Mouse (Mus musculus): ENCODE data around the gene Rnf185.

Rnf185 gene

DNA sequence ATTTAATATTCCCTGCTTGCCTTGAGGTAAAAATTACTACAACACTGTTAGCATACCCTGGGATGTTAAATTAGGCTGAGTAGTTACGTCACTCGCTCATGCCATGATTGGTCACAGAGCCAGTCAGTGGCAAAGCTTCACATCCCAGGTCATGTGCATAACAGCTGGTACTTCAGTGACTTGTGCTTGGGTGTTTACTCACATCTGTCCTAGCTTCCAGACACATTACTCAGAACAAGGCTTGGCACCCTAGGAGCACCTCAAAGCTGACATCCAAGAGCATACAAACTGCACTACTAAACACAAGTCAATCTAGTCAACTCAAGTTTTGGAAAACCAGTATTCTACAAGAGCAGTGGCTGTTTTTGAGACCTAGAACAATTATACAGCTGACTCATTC, 9.1 kb downstream of the Rnf185 start:
- DNase-seq, result no peak

DNA sequence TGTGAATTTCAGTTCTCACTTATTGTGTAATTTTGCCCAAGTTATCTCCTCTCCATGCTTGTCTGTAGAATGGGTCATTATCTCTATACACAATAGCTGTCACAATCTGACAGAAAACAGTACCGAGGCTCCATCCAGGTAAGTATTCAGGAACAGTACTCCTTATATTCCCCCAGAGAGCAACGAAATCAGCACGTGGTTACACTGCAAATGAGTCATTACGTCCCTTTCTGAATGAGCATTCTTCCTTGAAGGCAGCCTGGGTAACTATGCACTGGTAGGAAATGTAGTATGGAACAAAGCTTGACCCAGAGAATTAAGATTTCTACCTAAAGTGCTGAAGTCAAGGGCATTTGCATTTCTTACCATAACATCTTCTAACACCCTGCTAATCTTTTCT, 9.5 kb downstream of the Rnf185 start:
- DNase-seq, result no peak

GRCm38 (mm10) chr11:3441696-3442443, 10.3 kb downstream of the Rnf185 start:
- DNase-seq, result no peak

DNA sequence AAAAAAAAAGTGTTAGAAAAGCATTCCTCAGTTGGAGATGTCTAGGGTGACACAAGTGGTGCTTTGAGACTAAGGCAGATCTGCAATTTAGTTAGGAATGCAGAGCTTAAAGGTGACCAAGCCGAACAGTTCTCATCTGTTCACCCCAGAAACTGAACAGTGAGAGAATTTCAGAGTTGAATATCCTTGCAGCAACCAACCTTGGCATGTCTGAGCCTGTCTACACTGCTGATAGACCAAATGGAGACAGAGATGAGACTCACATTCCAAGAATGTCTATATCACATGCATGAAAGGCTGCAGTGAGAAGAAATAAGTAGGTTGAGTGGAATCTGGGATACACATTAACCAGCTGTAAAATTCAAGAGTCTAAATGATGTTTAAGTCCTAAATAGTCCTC, 14.5 kb downstream of the Rnf185 start:
- no peak for DNase-seq

DNA sequence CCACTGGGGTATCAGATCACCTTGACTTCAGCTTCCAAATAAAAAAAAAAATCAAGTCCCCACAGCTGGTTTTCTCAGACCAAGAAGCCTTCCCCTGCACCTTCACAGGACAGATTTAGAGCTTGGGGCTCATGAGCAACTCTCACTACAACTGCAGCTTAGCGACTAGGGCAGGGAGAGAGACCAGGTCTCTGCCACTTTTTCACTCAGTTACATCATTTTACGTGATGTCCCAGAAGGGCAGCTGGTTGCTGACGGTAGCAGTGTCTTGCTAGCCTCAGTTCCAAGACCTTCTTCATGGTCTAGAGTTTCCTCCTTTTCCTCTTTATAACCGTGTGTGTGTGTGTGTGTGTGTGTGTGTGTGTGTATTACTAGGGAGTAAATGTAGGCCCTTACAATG, 18.4 kb downstream of the Rnf185 start:
- DNase-seq, result no peak

DNA sequence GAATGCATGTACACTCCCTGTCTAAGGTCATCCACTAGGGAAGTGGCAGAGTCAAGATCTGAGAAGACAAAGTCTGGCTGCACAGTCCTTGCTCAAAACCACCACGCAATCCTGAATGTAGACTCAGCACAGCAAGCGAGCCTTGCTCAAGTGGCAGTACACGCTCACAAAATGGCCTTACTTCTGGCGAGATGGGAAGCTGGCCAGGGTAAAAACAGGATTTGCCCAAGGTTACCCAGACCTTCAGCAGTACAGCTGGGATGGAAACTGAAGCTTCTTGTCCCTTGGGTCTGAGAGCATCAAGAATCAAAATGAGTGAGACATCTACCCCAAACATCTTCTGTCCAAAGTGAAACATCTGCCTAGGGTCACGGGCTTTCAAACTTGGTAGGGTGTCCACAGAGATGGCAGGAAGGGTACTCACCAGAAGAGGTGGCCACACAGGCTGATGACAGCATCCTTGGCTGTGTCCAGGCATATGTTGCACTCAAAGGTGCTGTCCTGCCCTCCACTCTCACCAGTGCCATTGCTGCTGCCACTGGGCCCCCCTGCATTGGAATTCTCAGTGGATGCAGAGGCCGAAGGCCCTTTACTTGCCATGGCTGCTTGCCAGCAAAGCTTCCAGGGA, 20.1 kb downstream of the Rnf185 start:
- no peak for DNase-seq

DNA sequence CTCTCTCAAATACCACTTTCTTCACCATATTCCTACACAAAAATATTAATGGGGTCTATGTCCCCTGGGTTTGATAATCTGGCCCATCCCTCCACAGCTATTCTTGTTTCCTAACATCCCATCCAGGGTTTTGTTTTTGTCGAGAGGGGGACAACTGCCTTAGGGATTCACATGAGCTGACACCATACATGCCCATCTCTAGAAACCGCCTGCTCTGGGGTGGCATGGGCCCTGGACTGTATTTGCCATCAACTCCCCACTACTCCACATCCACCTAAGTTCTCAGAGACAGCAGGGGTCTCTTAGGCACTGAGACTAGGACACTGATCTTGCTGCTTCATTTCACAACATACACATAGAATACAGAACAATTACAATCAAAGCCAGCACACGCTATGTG, 20.6 kb downstream of the Rnf185 start:
- no peak for DNase-seq

GRCm38 (mm10) chr11:3428632-3429031, 23.5 kb downstream of the Rnf185 start:
- DNase-seq, result no peak

- DNase-seq, result no peak
These were observed 24.4 kb downstream of the Rnf185 start for GRCm38 (mm10) chr11:3427697-3428230.

- DNase-seq, result no peak
These were observed 29.9 kb downstream of the Rnf185 start for GRCm38 (mm10) chr11:3422242-3422641.

GRCm38 (mm10) chr11:3418741-3419140, 33.4 kb downstream of the Rnf185 start:
- no peak for DNase-seq

- no peak for DNase-seq
These were observed 34.4 kb downstream of the Rnf185 start for GRCm38 (mm10) chr11:3417795-3418194.

GRCm38 (mm10) chr11:3416399-3416798, 35.8 kb downstream of the Rnf185 start:
- no peak for DNase-seq

- no peak for DNase-seq
These were observed 40.1 kb downstream of the Rnf185 start for GRCm38 (mm10) chr11:3412111-3412510.

DNA sequence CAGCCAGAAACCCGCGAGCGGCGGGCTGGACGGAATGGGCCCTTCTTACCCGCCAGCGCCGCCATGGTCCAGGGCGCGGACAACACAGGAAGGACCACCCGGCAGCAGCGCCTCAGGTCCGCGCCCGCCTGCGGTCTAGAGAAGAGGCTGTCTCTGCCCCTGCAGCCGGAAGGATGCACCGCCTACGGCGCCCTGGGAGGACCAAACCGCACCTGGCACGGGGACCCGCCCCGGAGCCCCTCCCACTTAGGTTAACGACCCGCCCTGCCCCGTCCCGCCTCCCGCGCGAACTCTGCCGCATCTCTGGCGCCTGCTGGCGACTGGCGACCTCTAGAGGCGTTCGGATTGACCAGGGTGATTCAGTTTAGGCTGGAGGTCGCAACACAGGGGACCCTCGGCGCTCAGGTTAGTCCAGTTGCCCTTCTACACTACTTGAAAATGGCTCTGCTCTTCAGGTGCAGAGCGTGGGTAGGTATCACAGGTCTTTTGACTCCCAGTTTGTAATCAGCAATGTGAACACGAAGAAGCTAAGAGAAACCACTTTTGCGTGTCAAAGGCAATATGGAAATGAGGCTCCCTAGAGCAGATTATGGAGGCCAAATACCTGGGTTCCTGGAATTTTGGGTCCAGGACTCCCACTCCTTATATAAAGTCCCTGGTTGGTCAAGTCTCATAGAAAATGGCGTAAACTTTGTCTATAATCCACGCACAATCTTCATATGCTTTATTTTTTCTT, 43.0 kb downstream of the Rnf185 start, which contains the start of gene Limk2:
Limk2 (minus strand) TSS at position 193 of the 736 bp plus-strand sequence.
- DNase-seq, result peak; percentile 96 to 97

DNA sequence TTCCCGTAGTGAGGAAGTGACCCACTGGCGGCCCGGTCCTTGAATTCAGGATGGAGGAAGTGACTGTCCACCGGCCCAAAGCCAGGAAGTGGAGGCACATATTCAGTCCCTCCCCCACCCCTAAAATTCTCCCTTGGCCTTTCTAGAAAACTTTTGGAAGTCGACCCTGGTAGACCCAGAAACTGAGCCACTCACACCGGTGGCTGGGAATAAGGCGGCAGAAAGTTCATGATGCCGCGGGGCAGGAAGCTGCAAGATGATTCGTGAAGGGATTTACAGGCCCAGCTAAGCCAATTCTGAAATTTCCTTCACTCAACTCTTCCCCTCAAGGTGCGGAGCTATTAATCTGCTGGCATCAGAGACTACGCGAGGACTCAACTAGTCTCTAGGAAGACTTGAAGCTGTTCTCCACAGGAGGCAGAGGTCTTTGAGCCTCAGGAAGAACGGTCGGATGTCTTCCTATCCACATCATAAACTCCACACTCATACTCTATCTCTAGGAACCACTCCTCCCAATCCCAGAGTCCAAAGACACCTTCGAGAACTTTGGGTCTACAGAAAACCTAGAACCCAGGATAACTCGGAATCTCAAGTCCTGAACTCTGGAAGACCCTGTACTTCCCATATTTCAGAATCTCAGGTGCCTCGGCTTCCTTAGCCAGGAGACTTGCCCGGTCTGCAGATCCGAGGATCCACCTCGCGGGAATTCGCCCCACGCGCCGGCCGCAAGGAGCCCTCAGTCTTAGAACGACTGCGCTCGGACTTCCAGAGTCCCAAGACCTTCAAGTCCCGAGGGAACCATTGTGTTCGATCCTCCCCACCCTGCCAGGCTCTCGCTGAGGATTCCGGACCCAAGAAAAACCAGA, 43.8 kb downstream of the Rnf185 start:
- peak; percentile 6 to 10 for DNase-seq

DNA sequence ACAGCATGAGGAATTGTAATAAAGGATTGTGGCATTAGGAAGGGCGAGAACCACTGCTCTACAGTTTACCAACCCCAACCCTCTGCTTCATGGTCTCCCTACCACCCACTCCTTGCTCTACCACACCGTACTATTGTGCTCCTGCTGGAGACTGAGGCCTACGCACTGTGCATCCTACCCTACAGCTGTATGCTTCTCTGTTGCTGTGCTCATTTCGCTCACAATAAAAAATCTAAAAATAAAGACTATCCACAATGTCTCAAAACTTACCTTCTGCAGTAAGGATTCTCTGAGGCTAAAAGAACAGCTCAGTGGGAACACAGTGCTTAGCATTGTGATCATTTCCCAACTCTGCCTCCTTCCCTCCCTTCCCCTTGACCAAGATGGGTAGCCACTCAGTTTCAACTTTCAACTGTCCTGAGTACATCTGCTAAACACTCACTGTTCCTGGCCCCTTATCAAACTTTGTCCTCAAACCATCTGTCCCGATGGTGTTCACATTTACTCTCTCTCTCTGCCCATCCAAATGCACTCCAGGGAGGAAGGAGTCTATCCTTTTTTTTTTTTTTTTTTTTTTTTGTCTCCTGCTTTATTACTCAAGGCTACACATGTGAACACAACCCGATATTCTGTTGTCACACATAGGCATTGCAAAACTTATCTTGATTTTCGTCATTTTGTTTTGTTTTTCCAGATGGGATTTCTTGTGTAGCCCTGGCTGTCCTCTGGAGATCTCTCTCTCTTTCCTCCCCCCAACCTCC, 47.7 kb downstream of the Rnf185 start:
- DNase-seq, result no peak

DNA sequence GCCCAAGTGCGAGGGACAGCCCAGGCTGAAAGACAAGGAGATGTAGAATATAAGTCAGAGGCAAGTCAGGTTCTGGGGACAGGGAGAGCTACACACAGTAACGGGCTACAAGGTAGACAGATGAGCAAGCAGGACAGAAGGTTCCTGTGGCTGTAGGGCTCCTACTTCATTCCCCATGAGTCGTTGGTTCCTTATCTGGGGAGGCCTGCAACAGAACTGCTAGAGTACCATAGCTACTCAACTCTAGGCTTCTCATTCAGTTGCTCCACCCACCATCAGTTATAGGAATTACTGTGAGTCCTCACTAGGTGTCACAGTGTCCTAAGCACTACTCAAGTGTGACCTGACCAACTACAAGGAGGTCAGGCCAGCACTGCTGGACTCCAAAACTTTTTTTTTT, 49.1 kb downstream of the Rnf185 start:
- DNase-seq, result no peak

GRCm38 (mm10) chr11:3398318-3398717, 53.8 kb downstream of the Rnf185 start:
- DNase-seq, result no peak

- no peak for DNase-seq
These were observed 55.6 kb downstream of the Rnf185 start for GRCm38 (mm10) chr11:3396562-3396961.

DNA sequence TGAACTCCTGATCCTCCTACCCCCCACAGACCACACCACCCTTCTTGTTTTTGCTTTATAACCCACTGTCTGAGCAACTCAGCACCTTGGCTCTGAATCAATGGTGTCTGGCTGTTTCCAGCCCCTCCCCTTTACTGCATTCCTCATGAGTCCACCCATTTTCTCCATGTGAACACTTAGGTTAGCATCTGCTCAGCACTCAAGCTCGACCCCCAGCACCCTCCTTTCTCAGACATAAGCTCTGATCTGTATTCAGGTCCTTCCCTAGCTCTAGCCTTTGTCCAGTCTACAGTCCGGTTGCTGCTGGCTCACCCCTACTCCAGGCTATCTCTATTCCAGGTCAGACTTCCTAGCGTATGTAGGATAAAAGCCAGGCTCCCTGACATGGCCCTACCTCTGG, 56.1 kb downstream of the Rnf185 start:
- DNase-seq, result no peak

DNA sequence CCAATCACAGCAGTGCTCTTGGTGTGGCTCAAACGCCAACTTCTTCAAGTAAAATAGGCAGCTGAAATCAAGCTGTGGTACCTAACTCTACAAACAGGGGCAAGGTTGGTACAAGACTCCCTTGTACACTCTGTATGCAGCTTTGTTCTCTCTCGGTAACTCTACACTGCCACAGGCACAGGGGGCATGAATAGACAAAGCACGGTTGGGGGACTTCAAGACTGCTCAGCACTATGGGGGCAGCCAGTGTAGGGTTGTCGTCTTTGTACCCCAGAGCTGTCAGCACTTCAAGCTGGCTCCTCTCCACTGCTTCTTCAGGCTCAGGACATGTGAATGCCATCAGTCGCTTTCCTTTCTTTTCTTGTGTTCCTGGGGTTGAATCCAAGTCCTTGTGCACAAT, 57.6 kb downstream of the Rnf185 start:
- DNase-seq, result no peak

Data from B cell, adult 2 months (primary cell).